In the genomic region with DNA sequence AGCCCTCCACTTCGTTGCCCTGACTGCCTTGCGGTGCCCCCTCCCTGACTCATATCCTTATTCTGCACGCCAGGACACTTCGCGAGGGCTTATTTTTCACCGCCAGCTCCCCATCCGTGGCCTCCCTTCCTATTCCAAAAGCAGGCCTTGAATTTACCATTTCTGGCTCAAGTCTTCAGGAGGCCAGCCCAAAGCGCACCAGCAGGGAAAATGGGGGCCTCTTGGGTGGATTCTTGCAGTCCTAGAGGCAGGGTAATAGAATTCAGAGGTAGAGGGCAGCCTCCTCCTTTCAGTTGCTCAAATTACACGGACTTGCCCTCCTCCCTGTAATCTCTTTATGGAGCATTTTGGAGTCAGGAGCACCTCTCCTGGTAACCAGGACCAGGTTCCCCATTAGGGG, we compare ENCODE assay signal across 8 mouse cellular contexts. TPM values are rescaled to one million over a fixed set of nuclear protein-coding genes. Genes with fewer than 3 reads are reported as not detected.
DNase-seq lines count a peak whose midpoint lies in the region; ATAC-seq and TF ChIP-seq lines count a peak whose summit lies in the region.

No protein-coding gene starts in this region.

- TF ChIP-seq POLR2A in liver, adult 2 months (IDR thresholded peaks at IDR 0.05; ENCODE audit: extremely low read depth, insufficient read depth, low read length) = no peak

- WGBS in liver, adult 2 months = 12% methylated on average over 9 of the region's 9 CpGs
- WGBS in intestine, embryonic 15.5 days = 2% methylated on average over 9 of the region's 9 CpGs
- WGBS in neural tube, embryonic 14.5 days = 0% methylated on average over 9 of the region's 9 CpGs

- no peaks in the 10 kb centered on the region for H3K27me3 ChIP-seq in liver, adult 2 months (ENCODE audit: control insufficient read depth, insufficient read depth, low read length)
- H3K27me3 ChIP-seq in intestine, embryonic 15.5 days (replicated peaks) = no peaks in the 10 kb centered on the region
- peaks cover 12% of the 10 kb centered on the region for H3K27me3 ChIP-seq in neural tube, embryonic 14.5 days (ENCODE audit: control insufficient read depth, insufficient read depth, low read length)

- H3K9ac ChIP-seq in liver, adult 2 months (ENCODE audit: low read depth, low read length) = peak overlapping the region; percentile 71
- peak overlapping the region; percentile 44 for H3K9ac ChIP-seq in intestine, embryonic 15.5 days
- H3K9ac ChIP-seq in neural tube, embryonic 14.5 days (replicated peaks; ENCODE audit: low read depth, low read length) = 0 out of 2 replicates have a peak overlapping the region, but pooled peaks have one; percentile 39

- H3K9me3 ChIP-seq in intestine, embryonic 15.5 days = no peaks in the 10 kb centered on the region
- no peaks in the 10 kb centered on the region for H3K9me3 ChIP-seq in neural tube, embryonic 14.5 days (ENCODE audit: control insufficient read depth, low read length)

- H3K27ac ChIP-seq in liver, adult 2 months (replicated peaks; ENCODE audit: insufficient read depth, low read depth, low read length) = peak overlapping the region; percentile 72
- peak overlapping the region; percentile 93 for H3K27ac ChIP-seq in intestine, embryonic 15.5 days
- no peak overlapping the region for H3K27ac ChIP-seq in neural tube, embryonic 14.5 days (ENCODE audit: low read depth, low read length)

- no peak for TF ChIP-seq CTCF in liver, adult 2 months (IDR thresholded peaks at IDR 0.05; ENCODE audit: low read depth, low read length)

- peaks cover 20% of the 10 kb centered on the region for H3K79me2 ChIP-seq in liver, adult 2 months (ENCODE audit: control insufficient read depth, insufficient read depth, low read length)

- H3K36me3 ChIP-seq in liver, adult 2 months (ENCODE audit: control insufficient read depth, insufficient read depth, low read length) = no peaks in the 10 kb centered on the region; the same call in 1 of the 2 replicates
- no peaks in the 10 kb centered on the region for H3K36me3 ChIP-seq in intestine, embryonic 15.5 days
- no peaks in the 10 kb centered on the region for H3K36me3 ChIP-seq in neural tube, embryonic 14.5 days (ENCODE audit: control insufficient read depth, insufficient read depth, low read length)

- H3K4me1 ChIP-seq in liver, adult 2 months (ENCODE audit: control insufficient read depth, insufficient read depth, low read length) = peaks cover 64% of the 10 kb centered on the region
- peaks cover 70% of the 10 kb centered on the region for H3K4me1 ChIP-seq in intestine, embryonic 15.5 days (replicated peaks)
- peaks cover 43% of the 10 kb centered on the region for H3K4me1 ChIP-seq in neural tube, embryonic 14.5 days (ENCODE audit: control insufficient read depth, insufficient read depth, low read length)

- DNase-seq in liver, adult 2 months (ENCODE audit: extremely low read depth, low read depth, low spot score) = no peak
- no peak for DNase-seq in liver
- DNase-seq in embryo, embryonic 11 days = peak; percentile 53
- no peak for DNase-seq in left cerebral cortex, adult 18-20 months (ENCODE audit: low spot score in 2 of 2)

- ATAC-seq in intestine, embryonic 15.5 days = peak; percentile 16
- no peak for ATAC-seq in neural tube, embryonic 14.5 days (ENCODE audit: low read depth)
- ATAC-seq in cerebellum, adult (ENCODE audit: insufficient number of reproducible peaks, low FRiP score, low TSS enrichment) = no peak
- no peak for ATAC-seq in inflammation-experienced regulatory T-cells, adult 6 months

- H3K4me2 ChIP-seq in intestine, embryonic 15.5 days (replicated peaks) = peak overlapping the region; percentile 86
- peak overlapping the region; percentile 67 for H3K4me2 ChIP-seq in neural tube, embryonic 14.5 days (ENCODE audit: low read depth, low read length)

- peak overlapping the region; percentile 48; the same call in 1 of the 2 replicates for H3K4me3 ChIP-seq in liver, adult 2 months (ENCODE audit: insufficient read depth, low read depth, low read length)
- peak overlapping the region; percentile 37 for H3K4me3 ChIP-seq in intestine, embryonic 15.5 days (replicated peaks)
- peak overlapping the region; percentile 28 for H3K4me3 ChIP-seq in neural tube, embryonic 14.5 days (ENCODE audit: low read depth, low read length)

RNA-seq across cellular contexts. Expression of gene Socs3, which starts 6.0 kb away (rescaled TPM):
- 2.0 and 2.4 TPM in 2 replicates for total RNA-seq in liver, adult 2 months (2014; rRNA removed)
- 4.0 and 7.5 TPM in 2 replicates for polyA plus RNA-seq in liver, adult 2 months (2012; rRNA removed)
- 18.4 and 19.1 TPM in 2 replicates for polyA plus RNA-seq in intestine, embryonic 15.5 days (2015; fragmentation: Nextera tagmentation; extraction: Ambion mirVana)
- polyA plus RNA-seq in neural tube, embryonic 14.5 days (2014; fragmentation: Nextera tagmentation; extraction: Ambion mirVana) = 2.2 and 5.1 TPM in 2 replicates
- 1 to 10 TPM; 4.5 to 4.9 TPM for total RNA-seq in left cerebral cortex, adult 18-20 months (2021)
- polyA plus RNA-seq in inflammation-experienced regulatory T-cells, adult 6 months (2017; shearing (Covaris generic)) = 10 to 100 TPM; 21.7 to 47.4 (median 28.6) TPM

RNA-seq across cellular contexts. Expression of gene Pgs1, which starts 22.2 kb away (rescaled TPM):
- total RNA-seq in liver, adult 2 months (2014; rRNA removed) = 4.7 and 5.0 TPM in 2 replicates
- 17.8 and 22.1 TPM in 2 replicates for polyA plus RNA-seq in liver, adult 2 months (2012; rRNA removed)
- polyA plus RNA-seq in intestine, embryonic 15.5 days (2015; fragmentation: Nextera tagmentation; extraction: Ambion mirVana) = 32.6 and 33.5 TPM in 2 replicates
- polyA plus RNA-seq in neural tube, embryonic 14.5 days (2014; fragmentation: Nextera tagmentation; extraction: Ambion mirVana) = 49.9 and 52.6 TPM in 2 replicates
- 10 to 100 TPM; 87.1 to 89.0 TPM for total RNA-seq in left cerebral cortex, adult 18-20 months (2021)
- 10 to 100 TPM; 26.4 to 38.4 (median 36.7) TPM for polyA plus RNA-seq in inflammation-experienced regulatory T-cells, adult 6 months (2017; shearing (Covaris generic))
